Mouse (Mus musculus): ENCODE data around the gene Dach2. TPM values are rescaled to one million over a fixed set of nuclear protein-coding genes. Genes with fewer than 3 reads are reported as not detected.

The Dach2 gene
- total RNA-seq, 2 experiments from 2014 or later = 1.9 to 2.2 TPM

DNA sequence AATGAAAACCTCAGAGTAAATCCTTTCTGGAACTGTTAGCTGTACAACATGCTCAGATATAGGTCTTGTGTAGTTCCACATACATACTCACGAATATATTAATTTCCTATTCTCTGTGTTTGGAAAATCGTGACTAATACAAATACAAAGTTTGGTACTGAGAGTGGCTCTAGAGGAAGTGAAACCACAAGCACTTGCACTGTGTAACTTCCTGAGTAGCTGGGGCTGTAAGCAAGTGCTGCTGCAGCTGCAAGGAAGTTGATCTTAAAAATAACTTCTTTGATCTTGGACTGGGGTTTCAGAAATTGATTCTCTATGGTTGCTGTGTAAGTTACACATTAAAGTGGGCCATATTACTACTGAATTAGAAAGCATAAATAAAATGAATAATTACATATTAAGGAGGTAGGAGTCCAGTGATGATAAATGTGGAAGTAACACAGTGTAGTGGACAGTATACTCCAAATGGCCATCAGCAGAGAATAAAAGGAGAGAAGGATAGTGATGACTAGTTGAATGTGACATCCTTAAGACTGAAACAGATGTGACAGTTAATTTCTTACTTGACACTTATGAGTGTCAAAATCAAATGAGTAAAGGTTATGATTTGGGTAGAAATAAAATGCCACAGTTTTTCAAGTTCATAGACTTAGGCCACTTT is 570.7 kb downstream of the Dach2 start:
- DNase-seq (ENCODE audit: extremely low spot score in 1 of 2, low spot score in 2 of 2) = no peak
- intact Hi-C loops (cut with DNase I) = no loop called here

Other genes starting within 250 kb of the Dach2 start
- 10 to 100 TPM; 41.5 to 42.8 TPM for gene Chm, start 112.0 kb upstream of the Dach2 start, total RNA-seq (2021)

Measured in left cerebral cortex, postnatal 10 days (tissue).